Mouse (Mus musculus): ENCODE measurements at regions not wholly inside any gene's neighbourhood (a gene's known extent, or its start where the extent isn't known, plus 50 kb on each side); places are given as distances from the start of the nearest gene placed in this dataset.

- intact Hi-C loops (cut with DNase I) = no loop called here
- DNase-seq = no peak
Measured at GRCm38 (mm10) chr13:106567658-106568359, 368.9 kb downstream of the Ipo11 start.

GRCm38 (mm10) chr13:106562588-106562987 lies 374.2 kb downstream of the Ipo11 start:
- DNase-seq = no peak
- intact Hi-C loops (cut with DNase I) = no loop called here

- intact Hi-C loops (cut with DNase I) = no loop called here
- DNase-seq = no peak
Measured at GRCm38 (mm10) chr13:106562161-106562560, 374.6 kb downstream of the Ipo11 start.

GRCm38 (mm10) chr13:106525406-106526206 lies 411.2 kb downstream of the Ipo11 start:
- no peak for DNase-seq

GRCm38 (mm10) chr13:106514510-106515169 lies 422.1 kb downstream of the Ipo11 start:
- intact Hi-C loops (cut with DNase I) = no loop called here
- DNase-seq = no peak

More at GRCm38 (mm10) chr13:106525406-106526206, 411.2 kb downstream of the Ipo11 start:
- intact Hi-C loops (cut with DNase I) = no loop called here

GRCm38 (mm10) chr13:106513669-106514068 lies 423.1 kb downstream of the Ipo11 start:
- DNase-seq = no peak
- intact Hi-C loops (cut with DNase I) = no loop called here

- no peak for DNase-seq
- intact Hi-C loops (cut with DNase I) = no loop called here
Measured at GRCm38 (mm10) chr13:106510435-106510834, 426.3 kb downstream of the Ipo11 start.

GRCm38 (mm10) chr13:106501273-106501672 lies 435.5 kb downstream of the Ipo11 start:
- intact Hi-C loops (cut with DNase I) = no loop called here
- no peak for DNase-seq

GRCm38 (mm10) chr13:106471264-106471663 lies 465.5 kb downstream of the Ipo11 start:
- intact Hi-C loops (cut with DNase I) = no loop called here
- no peak for DNase-seq

- no peak for DNase-seq
- intact Hi-C loops (cut with DNase I) = no loop called here
Measured at GRCm38 (mm10) chr13:106454366-106454927, 482.3 kb downstream of the Ipo11 start.

- intact Hi-C loops (cut with DNase I) = no loop called here
- no peak for DNase-seq
Measured at GRCm38 (mm10) chr13:106432165-106432564, 504.6 kb downstream of the Ipo11 start.

- intact Hi-C loops (cut with DNase I) = no loop called here
- DNase-seq = no peak
Measured at GRCm38 (mm10) chr13:106406608-106407038, 530.1 kb downstream of the Ipo11 start.

GRCm38 (mm10) chr13:106392642-106393041 lies 544.1 kb downstream of the Ipo11 start:
- intact Hi-C loops (cut with DNase I) = no loop called here
- no peak for DNase-seq

GRCm38 (mm10) chr13:106388634-106389033 lies 548.1 kb downstream of the Ipo11 start:
- DNase-seq = no peak
- intact Hi-C loops (cut with DNase I) = no loop called here

- intact Hi-C loops (cut with DNase I) = no loop called here
- no peak for DNase-seq
Measured at GRCm38 (mm10) chr13:106367589-106367988, 569.2 kb downstream of the Ipo11 start.

GRCm38 (mm10) chr13:106352614-106353409 lies 583.9 kb downstream of the Ipo11 start:
- intact Hi-C loops (cut with DNase I) = no loop called here
- DNase-seq = no peak

- DNase-seq = no peak
- intact Hi-C loops (cut with DNase I) = no loop called here
Measured at GRCm38 (mm10) chr13:106332025-106332424, 604.7 kb downstream of the Ipo11 start.

- intact Hi-C loops (cut with DNase I) = no loop called here
- DNase-seq = no peak
Measured at GRCm38 (mm10) chr13:106318980-106319379, 617.8 kb downstream of the Ipo11 start.

GRCm38 (mm10) chr13:106318476-106318875 lies 618.3 kb downstream of the Ipo11 start:
- intact Hi-C loops (cut with DNase I) = no loop called here
- no peak for DNase-seq

GRCm38 (mm10) chr13:106317300-106317699 lies 619.5 kb downstream of the Ipo11 start:
- DNase-seq = no peak
- intact Hi-C loops (cut with DNase I) = no loop called here
